Mouse (Mus musculus) spleen, adult 18-20 months (tissue): Measurements from ENCODE around the gene Gm9936.
"Not testable (repeated sequence)": the region's sequence is repeated elsewhere in the genome, so short reads cannot be mapped to it uniquely, and the experiment has no call there.

Experiments
- DNase-seq, 2 experiments: peaks; one replicate each; pipeline ENCODE4 v3.0.0; 2022; ENCODE audit warnings: mixed read lengths in 2 of 2

Gene Gm9936

DNA sequence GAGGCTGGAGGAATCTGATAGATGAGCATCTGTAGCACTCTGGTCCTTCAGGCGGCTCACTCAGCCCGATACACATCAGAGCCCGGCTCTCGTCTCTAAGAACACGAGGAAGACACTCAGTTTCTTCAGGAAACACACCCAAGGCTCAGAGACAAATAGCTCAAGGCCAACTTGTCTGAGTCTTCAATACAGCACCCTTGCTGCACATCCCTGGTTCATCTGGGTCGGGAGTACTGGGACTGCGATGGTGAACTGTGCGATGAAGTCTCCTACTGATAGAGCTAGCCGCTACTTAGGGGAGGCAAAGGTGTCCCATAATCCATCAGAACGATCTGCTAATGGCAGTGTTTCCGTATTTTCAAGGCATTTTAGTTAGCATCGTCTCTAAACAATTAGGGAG, at the start of gene Gm9936:
Gm9936 (minus strand) TSS at position 101 of the 400 bp plus-strand sequence.
- no peak for DNase-seq

DNA sequence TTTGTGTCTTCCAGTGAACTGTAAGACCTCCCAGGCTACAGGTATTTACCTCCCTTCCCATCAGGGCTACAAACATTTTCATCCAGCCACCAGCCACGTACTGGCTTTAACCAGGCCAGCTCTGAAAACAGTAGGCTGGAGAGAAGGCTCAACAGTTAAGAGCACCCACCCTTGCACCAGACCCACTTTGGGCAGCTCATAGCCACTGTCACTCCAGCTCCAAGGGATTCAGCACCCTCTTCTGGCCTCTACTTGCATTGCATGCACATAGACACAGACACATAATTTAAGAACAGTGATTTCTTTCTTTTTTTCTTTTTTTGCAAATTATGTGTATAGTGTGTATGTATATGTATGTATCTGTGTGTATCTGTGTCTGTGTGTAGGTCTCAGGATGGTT, 43.9 kb upstream of the Gm9936 start:
- DNase-seq, result peak in 1 of 2 experiments; percentile 53

DNA sequence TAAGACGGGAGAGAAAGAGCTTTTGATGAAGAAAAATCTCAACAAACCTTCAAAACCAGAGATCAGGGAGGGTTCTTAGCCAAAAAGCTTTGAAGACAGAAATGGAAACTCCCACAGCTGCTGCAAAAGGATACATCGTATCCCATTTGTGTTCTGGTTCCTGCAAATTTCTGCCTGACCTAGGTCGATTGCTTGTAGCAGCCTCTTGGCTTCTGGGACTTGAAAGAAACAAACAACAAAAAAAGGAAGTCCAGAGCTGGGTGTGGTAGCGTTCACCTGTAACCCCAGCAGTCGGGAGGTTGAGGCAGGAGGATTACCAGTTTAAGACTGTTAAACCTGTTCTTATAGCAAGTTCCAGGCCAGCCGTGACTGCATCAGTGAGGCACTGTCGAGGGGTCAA, 40.4 kb upstream of the Gm9936 start:
- DNase-seq, result no peak

DNA sequence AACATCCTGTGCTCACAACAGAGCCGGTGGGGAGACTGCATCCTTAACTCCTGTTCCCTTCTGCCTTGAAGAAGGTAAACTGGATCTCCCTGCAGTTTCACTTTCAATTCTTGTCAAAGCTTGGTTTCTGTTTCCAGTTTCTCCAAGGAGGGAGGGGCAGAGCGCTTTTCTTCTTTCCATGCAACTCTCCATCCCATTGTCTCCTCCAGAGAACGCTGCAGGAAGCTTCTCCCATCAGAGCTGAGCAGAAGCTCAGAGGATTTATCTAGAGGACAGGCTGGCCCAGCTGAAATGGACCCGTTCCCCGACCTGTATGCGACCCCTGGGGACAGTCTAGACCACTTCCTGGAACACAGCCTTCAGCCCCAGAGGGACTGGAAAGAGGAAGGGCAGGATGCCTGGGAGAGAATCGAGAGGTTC, 38.9 kb upstream of the Gm9936 start:
- no peak for DNase-seq

DNA sequence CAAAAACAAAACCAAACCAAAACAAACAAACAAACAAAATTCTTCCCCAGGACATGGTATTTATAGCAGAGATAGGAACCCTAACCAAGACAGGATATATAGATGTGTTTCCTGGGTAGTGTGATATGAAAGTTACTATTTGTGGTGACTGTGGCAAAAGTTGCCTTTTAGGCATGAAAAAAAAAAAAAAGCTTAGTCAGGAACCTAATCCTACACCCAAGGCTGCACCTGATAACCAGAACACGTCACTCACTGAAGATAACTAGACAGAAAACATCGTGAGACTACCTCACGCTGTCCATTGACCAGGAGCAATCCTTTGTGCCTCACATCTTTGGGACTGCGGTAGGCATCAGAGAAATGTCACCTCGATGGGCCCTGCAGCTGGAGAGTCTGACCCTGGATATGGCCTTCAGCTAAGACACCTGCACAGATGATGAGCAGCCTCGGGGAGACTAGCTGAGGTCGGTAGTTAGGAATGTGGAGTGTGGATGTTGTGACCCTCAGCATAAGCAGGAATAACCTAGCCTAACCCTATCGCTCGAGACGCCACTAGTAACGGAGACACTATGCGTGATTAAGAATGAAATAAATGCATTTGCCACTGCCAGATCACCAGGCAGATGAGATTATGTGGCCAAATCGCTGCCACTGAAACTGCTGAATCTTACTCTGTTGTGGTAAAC, 38.3 kb upstream of the Gm9936 start, which contains the start of gene Oasl2:
Oasl2 (plus strand) TSS at position 249 of the 686 bp plus-strand sequence.
- no peak for DNase-seq

DNA sequence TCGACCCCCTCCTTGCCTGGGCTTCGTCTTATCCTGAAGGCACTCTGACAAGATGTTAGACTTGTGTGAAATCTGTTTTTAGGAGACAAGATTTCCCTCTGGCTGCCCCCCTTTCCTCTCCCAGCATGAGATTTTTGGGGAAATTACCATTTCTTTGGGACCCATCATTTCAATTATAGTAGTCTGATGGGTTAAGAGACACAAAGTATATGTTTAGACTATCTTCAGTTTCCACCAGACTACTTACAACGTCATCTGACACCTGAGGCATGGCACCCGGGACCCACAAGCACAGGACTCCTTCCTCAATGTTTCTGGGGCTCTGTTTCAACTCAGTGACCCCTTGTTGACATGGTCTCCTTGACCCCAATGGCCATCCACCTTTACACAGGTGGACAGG, 37.1 kb upstream of the Gm9936 start:
- DNase-seq, result no peak

DNA sequence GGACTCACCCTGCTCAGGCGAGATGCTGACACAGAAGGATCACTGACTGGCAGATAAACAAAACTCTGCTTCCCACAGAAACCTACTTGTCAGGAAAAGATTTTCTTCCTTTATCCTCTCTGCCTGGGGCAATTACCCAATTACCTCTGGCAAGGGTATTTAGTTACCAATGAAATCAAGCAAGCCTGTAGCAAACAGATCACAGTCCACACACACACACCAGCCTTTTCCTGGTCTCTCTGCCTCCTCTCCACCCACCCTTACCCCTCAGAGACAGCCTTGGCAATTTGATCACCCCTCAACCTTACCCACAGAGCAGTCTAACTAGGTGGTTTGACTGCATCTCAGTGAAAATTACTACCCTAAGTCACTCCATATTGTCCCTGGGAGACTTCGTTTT, 30.5 kb upstream of the Gm9936 start:
- DNase-seq, result no peak

DNA sequence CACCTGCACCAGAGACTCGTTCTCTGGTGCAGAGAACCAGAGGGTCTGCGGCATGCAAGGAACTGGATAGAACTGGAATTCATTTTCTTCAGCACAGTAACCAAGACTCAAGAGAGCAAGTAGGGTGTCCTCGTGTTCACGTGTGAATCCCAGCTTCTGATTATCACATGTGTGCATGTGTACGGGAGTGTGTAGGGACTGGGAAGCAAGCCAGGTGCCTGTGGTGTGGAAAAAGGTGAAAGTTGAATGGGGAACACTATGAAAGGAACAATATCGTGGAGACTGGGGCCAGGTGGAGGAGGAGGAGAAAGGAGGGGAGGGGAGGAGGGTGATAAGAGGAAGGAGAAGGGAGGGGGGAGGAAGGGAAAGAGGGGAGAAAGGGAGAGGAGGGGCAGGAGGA, 28.3 kb upstream of the Gm9936 start:
- DNase-seq, result no peak

DNA sequence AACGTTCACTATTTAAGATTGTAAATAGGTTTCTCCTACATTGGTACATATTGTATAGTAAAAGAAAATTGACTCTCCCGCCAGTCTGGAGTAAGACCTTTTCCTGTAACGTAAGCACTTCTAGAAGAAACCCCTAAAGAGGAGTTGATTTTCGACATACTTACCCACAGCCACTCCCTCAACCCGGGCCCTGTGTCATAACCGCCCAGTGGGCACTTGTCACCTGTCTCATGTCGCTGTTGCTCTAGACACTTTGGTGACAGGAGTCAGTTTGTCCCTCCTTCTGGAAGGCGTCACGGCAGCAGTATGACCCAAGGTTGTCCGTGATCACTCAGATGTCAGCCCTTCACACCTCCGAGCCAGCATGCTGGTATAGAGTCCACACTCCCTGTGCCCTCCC, 24.5 kb upstream of the Gm9936 start:
- DNase-seq, result no peak

DNA sequence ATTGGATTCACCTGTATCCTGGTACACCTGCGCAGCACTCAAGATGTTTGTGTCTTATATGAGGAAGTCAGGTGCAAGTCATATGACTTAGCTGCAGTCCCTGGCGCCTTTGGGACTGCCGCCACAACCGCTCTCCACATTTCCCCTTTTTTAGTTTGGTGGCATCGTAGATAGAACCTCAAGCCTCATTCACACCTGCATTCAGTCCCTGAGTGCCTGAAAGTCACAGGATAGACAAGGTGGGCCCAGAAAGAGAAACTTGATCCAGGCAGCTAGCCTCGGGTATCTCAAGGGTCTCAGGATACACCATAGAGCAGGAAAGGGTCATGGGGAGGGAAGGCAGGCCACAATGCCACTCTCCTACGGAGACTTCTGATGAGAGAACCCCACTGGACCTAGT, 23.8 kb upstream of the Gm9936 start:
- DNase-seq, result not testable (repeated sequence)

DNA sequence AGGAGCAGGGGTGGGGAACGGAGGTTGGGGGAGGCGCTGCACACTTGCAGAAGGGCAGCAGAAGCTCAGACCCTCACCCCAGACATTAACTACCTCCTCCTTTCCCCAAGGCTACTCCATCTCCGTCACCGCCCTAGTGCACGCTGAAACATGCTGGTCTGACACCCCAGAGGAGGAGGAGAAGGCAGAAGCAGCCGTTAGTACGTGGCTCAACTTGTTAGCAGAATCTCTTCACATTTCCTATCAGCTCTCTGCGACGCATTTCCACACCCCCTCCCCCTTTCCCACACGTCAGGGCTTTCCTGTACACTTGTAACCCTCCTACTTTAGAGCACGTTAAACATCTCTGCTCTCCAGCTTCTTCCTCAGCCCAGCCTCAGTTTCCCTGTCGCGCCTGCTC, 20.9 kb upstream of the Gm9936 start:
- no peak for DNase-seq

DNA sequence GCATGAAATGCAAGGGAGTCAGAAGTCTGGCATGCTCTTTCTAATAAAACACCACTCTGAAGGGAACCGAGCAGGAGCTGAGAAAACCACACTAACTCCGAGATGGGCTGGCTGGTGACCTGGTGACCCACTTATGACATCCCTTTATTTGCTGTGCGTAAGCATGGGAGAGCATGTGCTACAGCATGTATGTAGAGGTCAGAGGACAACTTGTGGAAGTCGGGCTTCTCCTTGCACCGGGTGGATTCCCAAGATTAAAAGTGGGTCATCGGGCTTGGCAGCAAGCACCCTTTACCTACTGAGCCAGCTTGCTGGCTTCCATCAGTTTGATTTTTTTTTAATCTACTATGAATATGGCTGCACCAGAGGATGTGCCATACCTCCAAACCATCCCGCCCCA, 19.0 kb upstream of the Gm9936 start:
- DNase-seq, result no peak

DNA sequence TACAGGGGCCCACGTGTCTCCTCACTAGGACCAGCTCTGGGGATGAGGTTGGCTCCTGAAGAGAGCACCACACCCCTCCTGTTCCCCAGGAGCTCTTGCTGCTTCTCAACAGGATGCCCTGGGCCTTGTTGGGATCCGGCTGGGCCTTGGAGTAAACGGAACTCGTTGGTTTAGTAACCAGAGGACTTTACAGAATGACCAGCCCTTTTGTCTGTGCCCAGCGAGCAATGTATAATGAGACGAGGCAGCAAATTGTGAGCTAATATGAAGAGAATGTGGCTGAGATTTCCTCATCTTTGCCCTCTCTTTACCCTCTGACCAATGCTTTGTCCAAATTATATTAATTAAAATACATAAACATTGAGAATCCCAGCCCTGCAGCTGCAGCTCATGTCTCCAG, 17.8 kb upstream of the Gm9936 start:
- no peak for DNase-seq

DNA sequence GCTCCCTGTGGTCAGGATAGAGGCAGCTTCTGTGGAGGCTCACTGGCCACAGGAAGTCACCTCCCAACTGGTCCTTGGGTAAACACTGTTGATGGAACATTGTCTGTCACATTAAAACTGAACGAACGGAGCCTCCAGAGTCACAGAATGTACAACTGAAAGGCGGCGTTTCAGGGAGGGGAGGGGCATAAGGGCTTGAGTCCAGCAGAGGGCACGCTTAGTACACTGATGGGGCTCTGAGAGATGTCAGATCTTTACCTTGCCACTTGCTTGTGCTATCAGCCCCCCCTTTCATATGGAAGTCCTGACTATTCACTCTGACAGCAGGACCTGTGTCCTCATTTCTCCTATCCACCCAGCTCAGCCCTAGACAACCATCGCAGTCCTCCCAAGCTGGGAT, 17.4 kb upstream of the Gm9936 start:
- peak in 1 of 2 experiments; percentile 28 for DNase-seq

DNA sequence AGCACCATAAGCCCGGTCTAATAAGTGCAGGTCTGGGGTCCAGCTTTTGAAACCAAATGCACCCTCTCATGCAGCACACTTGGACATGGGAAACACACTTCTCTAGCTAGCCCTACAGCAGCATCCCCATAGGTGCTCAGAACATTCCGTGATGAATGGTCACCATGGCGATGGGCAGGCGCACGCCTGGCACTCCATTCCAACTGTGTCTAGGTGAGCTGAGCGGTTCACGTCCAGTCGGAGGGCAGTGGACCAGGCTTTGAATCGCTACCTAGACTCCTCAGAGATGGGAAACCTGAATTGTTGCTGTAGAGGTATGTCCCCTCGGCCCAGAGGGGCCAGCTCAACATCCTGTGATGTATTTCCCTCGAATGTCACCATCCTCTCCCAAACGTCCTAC, 6.8 kb upstream of the Gm9936 start:
- no peak for DNase-seq

DNA sequence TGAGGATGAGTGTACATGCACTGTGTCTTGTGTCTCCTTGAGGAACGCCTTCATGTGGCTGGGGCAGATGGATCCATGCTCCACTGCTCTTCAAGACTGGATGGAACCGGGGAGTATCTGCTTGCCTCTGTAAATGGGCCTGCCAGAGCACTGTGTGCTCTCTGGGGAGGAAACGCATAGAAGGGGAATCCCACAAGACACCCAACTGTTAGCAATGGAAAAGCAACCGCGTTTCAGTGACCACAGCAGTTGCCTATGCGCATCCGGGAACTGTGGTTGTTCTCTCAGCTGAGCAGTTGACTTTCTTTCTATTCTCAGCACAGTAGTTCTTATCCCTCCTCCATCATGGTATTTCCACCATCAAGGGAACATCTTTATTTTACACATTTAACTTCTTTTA, 6.3 kb upstream of the Gm9936 start:
- peak; percentile 18 to 29 for DNase-seq

DNA sequence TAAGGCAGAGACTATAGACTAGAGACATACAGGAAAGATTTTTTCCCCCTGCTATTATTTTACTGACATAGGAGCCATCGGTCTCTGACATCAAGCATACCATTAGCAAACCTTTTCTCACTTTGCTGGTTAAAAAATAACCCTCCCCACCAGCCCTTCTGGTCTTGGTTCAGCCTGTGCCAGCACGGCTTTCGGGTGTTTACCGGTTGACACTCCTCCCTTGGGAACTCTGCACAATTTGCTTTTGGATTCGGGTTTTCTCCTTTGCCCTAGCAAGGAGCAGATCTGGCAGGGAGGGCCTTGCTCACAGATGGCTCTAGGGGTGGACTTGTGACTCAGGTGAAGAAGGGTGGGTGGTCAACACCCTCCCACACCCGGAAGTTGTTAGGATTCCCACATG, 3.2 kb upstream of the Gm9936 start:
- no peak for DNase-seq

DNA sequence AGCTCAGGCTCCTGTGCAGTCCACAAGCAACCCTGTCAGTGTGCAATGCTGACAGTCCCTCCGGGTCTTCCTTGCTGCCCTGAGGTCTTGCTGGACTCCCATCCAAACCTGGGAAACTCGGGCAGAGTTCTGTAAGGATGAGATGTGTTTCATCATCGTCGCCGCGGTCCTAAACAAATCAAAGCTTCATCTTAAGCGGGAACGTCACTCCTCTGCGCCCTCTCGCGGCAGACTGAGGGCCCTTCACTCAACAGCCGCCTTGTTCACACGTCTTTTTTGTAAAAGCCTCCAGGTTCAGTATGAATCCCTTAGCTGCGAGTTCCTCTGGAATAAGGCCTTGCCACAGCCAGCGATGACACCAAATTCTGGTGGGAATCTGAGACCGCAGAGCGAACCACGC, 771 bp upstream of the Gm9936 start:
- peak; percentile 28 to 72 for DNase-seq

DNA sequence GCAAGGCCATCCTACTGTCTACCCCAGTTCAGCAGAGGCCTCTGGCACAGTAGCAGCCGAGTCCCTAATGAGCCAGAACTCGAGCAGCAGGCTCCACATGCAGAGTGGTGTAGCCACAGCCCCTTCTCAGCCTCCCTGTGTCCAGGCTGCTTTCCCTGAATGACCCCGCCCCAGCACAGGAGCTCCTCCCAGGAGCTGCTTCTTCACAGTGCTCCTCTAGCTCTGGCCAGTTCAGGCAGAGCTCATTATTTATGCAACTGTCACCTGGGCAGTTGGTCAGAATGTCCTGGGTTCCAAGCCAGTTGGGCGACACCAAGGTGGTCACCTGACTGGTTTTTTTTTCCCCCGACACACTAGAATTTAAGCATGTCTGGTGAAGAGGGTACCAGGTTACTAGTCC, 5.1 kb downstream of the Gm9936 start, which contains the start of gene 4930519G04Rik:
4930519G04Rik (plus strand) TSS at position 301 of the 400 bp plus-strand sequence.
- DNase-seq, result not testable (repeated sequence)

DNA sequence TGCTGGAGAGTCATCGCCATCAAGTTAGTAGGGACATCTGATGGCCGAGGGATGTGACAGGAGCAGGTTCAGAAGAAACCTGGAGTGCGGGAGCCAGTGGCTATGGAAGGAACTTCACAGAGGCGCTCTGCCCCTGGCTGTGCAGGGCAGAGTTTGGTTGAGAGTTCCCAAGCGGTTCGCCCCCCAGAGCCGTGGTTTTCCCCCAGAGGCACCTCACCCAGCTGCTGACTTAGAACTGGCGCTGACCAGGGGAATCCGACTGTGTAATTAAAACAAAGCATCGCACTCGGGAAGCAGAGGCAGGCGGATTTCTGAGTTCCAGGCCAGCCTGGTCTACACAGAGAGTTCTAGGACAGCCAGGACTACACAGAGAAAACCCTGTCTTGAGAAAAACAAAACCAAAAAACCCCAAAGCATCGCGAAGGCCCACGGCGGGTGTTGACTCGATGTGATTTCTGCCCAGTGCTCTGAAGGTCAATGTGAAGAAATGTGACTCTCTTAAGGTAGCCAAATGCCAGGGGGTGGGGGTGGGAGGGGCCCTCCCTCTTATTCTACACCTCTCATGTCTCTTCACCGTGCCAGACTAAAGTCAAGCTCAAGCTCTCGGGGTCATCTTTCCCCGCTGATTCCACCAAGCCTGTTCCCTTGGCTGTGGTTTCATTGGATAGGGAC, 6.8 kb downstream of the Gm9936 start:
- DNase-seq, result no peak

DNA sequence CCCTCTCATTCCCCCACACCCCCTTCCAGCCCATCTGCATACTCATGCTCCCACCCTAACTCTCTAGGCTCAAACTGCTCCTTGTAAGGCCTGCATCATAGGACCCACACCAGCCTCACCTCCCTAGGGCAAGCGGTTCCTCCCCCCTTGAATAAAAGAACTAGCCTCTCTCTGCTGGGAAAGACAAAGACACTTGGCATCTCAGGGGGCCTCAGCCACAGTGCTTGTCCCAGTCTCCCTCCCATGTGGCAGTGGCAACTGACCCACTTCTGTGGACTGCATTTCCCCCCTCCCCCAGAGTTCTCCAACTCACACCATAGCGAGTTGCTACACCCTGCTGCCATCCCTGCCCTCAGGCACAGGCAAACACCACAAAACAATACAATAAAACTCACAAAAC, 14.1 kb downstream of the Gm9936 start:
- not testable (repeated sequence) for DNase-seq

DNA sequence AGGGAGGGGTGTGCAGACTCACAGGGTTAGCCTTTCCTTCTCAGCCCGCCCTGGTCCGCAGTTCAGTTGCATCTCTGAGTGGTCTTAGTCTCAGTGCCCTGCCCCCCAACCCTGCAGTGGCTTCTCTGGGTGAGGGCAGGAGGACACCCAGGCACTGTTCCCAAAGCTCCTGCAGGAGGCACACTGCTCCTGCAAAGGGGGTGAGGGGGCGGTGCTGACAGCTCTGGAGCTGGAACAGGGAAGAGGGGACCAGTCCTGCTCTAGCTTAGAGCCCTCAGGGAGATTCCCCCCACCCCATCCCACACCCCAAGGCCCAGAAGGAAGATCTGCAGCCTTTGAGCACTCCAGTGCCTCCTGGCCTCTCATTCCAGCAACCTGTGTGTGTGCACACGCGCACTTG, 15.8 kb downstream of the Gm9936 start:
- no peak for DNase-seq

DNA sequence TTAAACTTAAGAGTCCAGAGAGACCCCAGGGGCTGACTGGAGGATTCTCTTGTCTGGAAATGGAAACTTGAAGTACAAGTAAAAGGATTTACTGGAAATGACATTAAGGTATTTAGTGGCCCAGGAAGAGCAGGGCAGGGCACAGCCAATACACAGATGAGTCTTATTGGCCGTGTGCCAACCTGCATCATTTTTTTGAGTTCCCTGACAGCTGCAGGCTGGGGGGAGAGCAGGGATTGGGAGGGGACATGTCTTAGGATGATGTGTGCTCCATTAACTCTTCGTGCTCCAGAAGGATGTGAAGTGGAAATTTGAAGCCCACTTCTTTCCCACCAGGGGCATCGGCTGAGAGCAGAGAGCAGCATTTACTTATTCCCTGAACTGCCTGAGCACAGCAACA, 16.3 kb downstream of the Gm9936 start:
- DNase-seq, result not testable (repeated sequence)

DNA sequence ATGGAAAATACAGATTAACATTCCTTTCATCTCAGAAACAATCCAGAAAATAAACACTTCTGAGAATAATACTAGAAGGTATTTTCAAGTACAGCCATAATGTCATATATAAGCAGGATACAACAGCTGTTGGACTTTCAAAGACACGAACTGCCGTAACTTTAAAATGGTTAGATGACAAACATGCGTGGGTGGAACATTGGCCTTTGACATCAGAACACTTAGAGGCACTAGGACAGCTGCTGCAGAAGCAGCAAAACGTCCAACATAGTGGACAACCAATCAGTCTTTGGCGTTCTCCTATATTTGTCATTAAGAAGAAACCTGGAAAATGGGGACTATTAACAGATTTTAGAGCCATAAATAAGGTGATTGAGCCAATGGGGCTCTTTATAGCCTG, 18.0 kb downstream of the Gm9936 start:
- not testable (repeated sequence) for DNase-seq

DNA sequence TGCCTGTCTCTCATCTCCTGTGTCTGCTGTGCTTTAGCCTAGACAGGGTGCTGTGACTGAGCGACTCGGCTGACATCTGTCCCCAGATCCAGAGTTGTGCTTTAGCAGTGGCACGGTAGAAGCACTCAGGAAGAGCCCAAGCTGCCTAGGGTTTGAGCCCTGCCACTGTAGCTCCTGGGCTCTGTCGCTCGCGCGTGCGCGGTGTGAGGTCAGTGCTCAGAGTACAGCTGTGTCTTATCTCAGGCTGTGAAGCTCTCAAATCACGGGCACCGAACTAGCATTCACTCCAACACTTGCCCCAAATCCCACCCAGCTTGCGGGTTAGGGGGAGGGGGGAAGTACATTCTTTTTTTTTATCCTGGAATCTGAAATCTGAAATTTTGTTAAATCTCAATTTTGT, 21.6 kb downstream of the Gm9936 start:
- DNase-seq, result no peak
